Mouse (Mus musculus) heart, postnatal 14 days (tissue): Measurements from ENCODE around the gene Hist1h2bf. TPM values are rescaled to one million over a fixed set of nuclear protein-coding genes. Genes with fewer than 3 reads are reported as not detected.
"Not testable (repeated sequence)": the region's sequence is repeated elsewhere in the genome, so short reads cannot be mapped to it uniquely, and the experiment has no call there.

Experiments
- DNase-seq, 2 experiments: peaks; one replicate each; pipeline ENCODE4 v3.0.0; 2021 to 2022
- intact Hi-C: fragments of 180-260 bp; cut with DNase I; formaldehyde crosslinking; loops from one replicate; pipeline ENCODE4 v1.15.1; 2025
- total RNA-seq, 2 experiments: library from RNA; stranded (reverse); gene quantifications; 2 replicates each; pipeline ENCODE4 v1.2.3; 2021

The Hist1h2bf gene
- total RNA-seq, 2 experiments from 2014 or later = 45.4 to 89.0 TPM

DNA sequence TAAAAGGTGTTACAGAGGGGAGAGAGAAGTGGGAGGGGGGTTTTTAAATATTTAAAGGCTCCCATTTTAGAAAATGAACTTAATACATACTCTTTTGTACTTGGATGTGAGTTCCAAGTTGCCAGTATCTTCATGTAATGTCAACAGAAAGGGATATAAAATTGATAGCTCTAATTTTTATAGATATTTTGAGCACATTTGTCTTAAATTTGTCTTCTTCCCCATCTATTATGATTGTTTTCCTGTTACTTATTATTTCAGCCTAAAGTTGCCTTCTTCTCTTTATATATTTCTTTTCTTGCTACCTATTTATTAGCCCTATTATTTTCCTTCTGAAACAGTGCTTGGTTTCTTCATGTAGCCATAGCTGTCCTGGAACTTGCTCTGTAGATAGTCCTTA, 21.0 kb downstream of the Hist1h2bf start, which contains the start of gene Hist1h1d:
Hist1h1d (plus strand) TSS at position 301 of the 400 bp plus-strand sequence.
- intact Hi-C loops = no loop called here
- DNase-seq = no peak

DNA sequence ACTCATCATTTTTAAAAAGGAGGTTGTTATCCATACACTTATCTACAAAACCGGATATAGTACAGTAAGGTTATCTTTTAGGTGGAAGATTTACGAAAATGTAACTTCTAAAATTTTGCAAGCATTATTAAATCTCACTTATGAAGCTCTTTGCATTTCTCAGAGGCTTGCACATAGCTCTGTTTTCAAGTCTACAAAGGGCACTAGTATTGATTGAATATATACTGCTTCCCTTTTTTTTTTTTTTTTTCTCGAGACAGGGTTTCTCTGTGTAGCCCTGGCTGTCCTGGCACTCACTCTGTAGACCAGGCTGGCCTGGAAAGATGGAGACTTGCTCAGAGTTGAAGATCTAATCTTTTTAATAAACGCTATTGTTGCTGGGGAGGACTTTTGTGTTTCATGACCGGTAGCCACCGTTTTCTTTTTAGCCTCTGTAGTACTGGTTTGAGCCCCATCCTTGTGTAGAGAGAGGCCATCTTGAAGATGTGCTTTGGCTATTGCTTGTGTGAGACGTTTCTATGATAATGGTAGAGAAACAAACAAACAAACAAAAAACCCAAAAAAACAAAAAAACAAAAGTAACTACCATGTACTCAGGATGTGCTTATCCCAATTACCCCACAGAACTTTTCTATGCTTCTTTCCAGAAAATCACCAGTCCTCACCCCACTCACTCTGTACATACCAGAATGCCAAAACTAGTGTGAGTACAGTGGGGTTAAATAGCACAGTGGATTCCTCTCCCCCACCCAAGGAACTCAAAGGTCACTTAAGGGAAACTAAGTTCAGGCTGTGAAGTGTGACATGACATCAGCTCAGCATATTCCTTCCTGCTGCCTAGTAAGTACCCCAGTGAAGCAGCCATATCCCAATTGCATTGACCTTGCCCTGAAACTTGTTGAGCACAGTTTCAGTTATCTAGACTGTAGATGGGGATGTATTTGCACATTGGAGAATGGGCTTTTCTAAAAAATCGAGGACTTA, 21.8 kb downstream of the Hist1h2bf start:
- intact Hi-C loops = no loop called here
- no peak for DNase-seq

DNA sequence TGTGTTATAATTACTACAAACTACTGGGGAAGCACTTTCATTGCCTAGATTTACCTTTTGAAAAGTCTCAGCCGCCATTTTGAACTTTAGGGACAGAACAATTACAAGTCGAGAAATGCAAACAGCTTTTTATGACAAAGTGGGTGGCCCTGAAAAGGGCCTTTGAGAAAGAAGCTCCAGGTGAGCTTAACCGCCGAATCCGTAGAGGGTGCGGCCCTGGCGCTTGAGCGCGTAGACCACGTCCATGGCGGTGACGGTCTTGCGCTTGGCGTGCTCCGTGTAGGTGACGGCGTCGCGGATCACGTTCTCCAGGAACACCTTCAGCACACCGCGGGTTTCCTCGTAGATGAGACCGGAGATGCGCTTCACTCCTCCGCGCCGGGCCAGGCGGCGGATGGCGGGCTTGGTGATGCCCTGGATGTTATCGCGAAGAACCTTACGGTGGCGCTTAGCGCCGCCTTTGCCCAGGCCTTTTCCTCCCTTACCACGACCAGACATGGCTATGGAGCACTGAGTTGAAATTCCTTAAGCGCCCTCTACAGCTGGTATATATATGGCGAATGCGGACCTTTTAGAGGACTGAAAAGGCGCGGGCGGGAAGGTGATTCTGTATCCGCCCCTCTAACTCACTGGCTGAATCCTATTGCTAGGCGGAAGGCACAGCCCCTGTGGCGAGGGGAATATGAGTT, 22.7 kb downstream of the Hist1h2bf start, which contains the start of gene Hist1h4f:
Hist1h4f (minus strand) TSS at position 503 of the 689 bp plus-strand sequence.
- peak; percentile 68 to 83 for DNase-seq
- intact Hi-C loops = not testable (repeated sequence)

DNA sequence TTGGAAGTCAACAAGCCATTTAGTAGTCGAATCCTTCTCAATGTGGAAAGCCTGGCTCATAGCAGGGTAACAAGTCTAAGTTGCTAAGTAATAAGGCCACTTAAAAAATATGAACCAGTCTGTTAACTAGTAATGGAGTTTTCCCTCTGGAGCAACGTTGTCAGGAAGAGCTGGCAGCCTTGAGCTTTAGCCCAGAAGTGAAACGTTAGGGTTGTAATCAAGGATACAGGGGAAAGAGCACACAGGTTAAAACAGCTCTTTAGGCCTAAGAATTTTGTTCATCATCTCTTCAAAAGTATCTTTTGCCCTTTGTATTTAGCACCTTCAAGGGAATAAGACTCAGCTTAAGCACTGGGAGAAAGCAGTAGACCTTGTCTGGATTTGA, 23.2 kb downstream of the Hist1h2bf start:
- intact Hi-C loops = no loop called here
- DNase-seq = no peak

DNA sequence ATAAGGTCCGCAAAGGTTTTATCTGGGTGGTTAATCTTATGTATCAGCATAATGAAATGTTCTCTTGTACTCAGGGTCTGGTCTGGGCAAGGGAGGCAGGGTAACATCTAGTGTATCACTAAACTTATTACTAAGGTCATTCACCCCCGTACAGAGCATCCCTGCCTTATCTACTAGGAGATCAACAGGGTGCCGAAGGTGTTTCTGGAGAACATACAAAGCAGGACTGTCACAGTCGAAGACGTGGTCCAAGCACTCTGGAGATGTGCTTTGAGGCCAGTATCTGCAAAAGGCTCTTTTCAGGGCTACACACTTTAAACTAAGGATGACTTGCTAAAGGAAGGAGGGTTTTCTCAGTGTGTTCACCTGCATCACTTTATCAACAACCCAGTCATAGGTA, 27.3 kb downstream of the Hist1h2bf start:
- intact Hi-C loops = no loop called here
- DNase-seq = no peak

DNA sequence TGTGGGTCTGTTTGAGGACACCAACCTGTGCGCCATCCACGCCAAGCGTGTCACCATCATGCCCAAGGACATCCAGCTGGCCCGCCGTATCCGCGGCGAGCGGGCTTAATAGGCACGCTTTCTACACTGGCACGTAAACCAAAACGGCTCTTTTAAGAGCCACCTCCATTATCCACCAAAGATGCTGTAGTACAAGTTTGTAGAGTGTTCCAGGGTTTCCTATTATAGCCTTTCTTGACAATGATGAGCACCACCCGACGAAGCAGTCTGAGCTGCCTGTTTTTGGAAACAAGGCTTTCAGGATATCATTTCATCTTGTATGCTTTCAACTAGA, 29.2 kb downstream of the Hist1h2bf start:
- intact Hi-C loops = loop anchor here (5.0 kb wide), 1 partner anchor 153 kb away; the partner anchor contains the start of genes Hist1h1t and Hist1h4c
- not testable (repeated sequence) for DNase-seq

DNA sequence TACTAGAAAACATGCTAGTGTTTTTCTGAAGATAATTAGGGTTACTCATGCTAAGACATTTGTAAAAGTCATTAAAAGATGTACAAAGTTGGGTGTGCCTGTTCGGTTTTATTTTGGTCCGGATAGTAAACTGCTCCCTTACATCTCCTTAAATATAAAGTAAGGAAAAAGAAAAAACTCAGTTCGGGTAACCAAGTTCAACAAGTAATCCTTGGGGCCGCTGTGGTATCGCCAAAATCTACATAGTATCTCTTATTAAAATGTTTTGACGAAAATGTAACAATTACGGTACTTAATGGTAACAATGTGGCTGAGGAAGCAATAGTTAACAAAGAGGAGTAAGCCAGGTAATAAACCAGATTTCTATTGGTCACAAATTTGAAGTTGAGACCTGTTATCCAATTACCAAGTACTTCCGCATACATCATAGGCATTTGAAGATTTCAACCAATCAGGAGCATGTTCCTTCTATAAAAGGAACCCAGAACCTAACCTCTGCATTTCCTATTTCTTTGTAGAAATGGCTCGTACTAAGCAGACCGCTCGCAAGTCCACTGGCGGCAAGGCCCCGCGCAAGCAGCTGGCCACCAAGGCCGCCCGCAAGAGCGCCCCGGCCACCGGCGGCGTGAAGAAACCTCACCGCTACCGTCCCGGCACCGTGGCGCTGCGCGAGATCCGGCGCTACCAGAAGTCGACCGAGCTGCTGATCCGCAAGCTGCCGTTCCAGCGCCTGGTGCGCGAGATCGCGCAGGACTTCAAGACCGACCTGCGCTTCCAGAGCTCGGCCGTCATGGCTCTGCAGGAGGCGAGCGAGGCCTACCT, 29.8 kb downstream of the Hist1h2bf start, which contains the start of gene Hist1h3f:
Hist1h3f (plus strand) TSS at position 88 of the 822 bp plus-strand sequence.
- DNase-seq = peak; percentile 68
- intact Hi-C loops = loop anchor here (5.0 kb wide), 1 partner anchor 153 kb away; the partner anchor contains the start of genes Hist1h1t and Hist1h4c

DNA sequence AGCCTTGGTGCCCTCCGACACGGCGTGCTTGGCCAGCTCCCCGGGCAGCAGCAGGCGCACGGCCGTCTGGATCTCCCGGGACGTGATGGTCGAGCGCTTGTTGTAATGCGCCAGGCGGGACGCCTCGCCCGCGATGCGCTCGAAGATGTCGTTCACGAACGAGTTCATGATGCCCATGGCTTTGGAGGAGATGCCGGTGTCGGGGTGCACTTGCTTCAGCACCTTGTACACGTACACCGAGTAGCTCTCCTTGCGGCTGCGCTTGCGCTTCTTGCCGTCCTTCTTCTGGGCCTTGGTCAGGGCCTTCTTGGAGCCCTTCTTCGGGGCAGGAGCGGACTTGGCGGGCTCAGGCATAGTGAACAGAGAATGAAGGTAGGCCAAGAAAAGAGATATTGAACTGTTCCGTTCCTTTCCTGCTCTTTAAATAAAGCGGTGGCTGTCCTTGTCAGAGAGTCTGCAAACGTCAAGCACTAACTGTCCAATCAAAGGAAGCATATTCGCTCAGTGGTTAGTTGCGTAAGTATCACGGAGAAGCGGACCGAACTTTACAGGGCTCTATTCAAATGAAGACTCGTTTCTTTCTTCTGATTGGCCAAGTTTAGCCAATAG, 30.9 kb downstream of the Hist1h2bf start, which contains the start of gene Hist1h2bh:
Hist1h2bh (minus strand) TSS at position 394 of the 609 bp plus-strand sequence.
- peak; percentile 40 to 58 for DNase-seq
- intact Hi-C loops = loop anchor here (5.0 kb wide), 1 partner anchor 154 kb away; the partner anchor contains the start of genes Hist1h1t and Hist1h4c

DNA sequence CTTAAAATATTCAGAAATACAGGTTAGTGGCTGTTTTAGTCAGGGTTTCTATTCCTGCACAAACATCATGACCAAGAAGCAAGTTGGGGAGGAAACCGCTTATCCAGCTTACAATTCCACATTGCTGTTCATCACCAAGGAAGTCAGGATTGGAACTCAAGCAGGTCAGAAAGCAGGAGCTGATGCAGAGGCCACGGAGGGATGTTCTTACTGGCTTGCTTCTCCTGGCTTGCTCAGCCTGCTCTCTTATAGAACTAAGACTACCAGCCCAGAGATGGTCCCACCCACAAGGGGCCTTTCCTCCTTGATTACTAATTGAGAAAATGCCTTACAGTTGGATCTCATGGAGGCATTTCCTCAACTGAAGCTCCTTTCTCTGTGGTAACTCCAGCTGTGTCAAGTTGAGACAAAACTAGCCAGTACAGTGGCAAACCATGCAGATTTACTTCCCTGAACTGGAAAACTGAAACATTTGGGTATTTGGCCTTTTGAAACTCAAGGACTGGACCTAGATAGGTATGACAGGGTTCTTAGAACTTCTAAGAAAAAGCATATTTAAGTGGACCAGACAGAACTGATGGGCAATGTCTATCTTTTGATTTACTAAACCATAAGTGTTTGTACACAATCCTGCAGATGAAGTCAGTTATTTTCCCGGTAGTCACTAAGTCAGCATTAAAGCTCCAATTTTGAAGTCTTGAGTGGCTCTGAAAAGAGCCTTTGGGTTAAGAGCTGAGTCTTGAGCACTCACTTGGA, 31.6 kb downstream of the Hist1h2bf start:
- not testable (repeated sequence) for DNase-seq
- intact Hi-C loops = loop anchor here (5.0 kb wide), 1 partner anchor 155 kb away; the partner anchor contains the start of genes Hist1h1t and Hist1h4c

DNA sequence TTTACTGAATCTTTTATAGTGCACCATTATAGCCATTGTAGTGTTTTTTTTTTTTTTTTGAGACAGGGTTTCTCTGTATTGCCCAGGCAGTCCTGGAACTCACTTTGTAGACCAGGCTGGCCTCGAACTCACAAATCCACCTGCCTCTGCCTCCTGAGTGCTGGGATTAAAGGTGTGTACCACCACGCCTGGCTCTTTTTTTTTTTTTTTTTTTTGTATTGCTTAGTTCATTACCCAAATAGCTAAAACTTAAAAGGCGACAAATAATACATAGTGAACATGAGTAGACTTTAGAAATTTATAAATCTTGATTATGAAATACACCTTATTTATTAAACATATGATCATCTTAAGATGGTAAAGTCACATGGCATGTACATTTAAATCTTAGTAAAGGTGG, 32.5 kb downstream of the Hist1h2bf start:
- intact Hi-C loops = loop anchor here (5.0 kb wide), 1 partner anchor 156 kb away; the partner anchor contains the start of genes Hist1h1t and Hist1h4c
- DNase-seq = no peak

DNA sequence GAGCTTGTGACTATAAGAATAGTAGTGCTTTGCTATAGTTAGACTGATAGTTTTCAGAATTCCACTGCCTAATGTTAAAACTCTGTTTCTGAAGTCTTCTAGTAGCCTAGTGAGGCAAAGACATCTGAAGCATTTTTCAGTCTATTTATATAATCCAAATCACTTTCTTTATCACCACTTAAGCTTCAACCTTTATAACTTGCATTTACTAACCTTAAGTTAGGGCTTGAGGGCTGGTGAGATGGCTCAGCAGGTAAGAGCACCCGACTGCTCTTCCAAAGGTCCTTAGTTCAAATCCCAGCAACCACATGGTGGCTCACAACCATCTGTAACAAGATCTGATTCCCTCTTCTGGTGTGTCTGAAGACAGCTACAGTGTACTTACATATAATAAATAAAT, 34.2 kb downstream of the Hist1h2bf start:
- not testable (repeated sequence) for DNase-seq
- intact Hi-C loops = loop anchor here (5.0 kb wide), 1 partner anchor 157 kb away; the partner anchor contains the start of genes Hist1h1t and Hist1h4c

DNA sequence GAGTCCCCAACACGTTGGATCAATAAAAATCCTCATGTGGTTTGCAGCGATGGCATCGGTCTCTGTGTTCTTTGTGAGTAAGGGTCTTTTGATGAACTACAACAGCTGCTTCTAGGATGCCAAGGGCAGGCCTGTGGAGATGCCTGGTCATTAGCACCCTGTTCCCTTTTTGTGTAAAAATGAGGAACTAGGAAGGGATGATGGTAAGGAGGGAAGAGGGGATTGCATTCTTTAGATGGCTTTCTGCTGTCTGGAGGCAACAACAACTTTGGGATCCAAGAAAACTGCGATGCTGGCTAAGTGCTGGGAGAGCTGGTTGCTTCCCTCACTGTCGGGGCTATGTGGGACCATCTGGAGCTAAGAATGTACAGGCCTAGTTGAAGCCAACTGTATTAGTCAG, 35.7 kb downstream of the Hist1h2bf start:
- no peak for DNase-seq
- intact Hi-C loops = no loop called here

DNA sequence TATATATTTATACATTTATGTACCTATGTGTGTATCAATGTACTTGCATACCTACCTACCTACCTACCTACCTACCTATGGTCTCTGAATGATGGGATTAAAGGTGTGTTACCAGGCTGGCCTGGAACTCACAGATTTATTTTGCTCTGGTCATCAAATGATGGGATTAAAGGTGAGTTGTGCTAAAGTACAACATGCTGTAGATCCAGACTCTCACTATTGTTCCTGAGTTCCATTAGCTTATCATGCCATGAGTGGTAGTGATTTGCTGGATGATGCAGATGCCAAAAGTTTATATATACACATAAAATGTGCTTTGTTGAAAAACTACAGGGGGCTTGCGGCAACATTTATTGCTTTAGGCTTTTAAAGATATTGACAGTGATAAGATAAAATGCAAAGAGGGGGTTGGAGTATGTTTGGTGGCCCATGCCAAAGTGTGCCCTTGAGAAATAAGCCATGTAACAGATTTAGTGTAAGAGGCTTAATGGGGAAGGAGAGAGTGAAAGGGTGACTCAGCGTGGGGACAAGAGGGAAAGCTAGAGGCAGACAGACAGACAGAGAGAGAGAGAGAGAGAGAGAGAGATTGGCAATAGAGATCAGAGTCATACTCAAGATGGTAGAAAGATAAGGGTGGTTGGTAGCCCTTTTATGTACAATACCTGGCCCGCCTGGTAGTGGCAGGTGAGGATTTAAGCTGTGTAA, 36.8 kb downstream of the Hist1h2bf start:
- intact Hi-C loops = no loop called here
- DNase-seq = no peak

DNA sequence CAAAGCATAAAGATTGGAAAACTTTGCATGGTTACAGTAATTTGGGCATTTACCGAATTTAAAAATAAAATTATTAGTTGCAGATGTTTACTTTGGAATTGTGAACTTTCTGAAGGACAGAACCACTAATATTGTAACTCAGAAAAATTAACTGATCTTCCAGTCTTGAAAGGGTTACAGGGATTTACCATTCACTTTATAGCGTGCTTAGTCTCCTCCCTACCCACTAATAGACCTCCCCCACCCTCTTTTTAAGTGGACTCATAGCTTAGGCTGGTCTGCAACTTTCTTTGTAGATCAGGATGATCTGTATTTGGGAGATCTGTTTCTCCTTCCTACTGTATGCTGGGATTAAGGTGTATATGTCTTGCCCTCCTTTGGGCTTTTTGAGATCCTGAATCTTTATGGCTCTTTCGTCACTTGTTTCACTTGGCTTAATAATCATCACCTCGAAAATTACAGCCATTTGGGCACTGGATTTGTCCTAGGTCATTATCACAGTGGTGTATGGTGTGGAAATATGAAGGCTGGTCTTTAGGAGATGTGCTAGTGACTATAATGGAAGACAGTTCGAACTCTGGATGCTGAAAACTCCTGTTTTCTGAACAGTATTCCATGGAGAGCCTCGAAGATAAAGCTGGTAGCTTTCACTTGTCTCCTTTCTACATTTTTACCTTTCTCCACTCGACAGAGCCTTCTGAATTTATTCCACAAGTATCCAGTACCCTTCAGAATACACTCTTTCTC, 37.7 kb downstream of the Hist1h2bf start:
- no peak for DNase-seq
- intact Hi-C loops = no loop called here

DNA sequence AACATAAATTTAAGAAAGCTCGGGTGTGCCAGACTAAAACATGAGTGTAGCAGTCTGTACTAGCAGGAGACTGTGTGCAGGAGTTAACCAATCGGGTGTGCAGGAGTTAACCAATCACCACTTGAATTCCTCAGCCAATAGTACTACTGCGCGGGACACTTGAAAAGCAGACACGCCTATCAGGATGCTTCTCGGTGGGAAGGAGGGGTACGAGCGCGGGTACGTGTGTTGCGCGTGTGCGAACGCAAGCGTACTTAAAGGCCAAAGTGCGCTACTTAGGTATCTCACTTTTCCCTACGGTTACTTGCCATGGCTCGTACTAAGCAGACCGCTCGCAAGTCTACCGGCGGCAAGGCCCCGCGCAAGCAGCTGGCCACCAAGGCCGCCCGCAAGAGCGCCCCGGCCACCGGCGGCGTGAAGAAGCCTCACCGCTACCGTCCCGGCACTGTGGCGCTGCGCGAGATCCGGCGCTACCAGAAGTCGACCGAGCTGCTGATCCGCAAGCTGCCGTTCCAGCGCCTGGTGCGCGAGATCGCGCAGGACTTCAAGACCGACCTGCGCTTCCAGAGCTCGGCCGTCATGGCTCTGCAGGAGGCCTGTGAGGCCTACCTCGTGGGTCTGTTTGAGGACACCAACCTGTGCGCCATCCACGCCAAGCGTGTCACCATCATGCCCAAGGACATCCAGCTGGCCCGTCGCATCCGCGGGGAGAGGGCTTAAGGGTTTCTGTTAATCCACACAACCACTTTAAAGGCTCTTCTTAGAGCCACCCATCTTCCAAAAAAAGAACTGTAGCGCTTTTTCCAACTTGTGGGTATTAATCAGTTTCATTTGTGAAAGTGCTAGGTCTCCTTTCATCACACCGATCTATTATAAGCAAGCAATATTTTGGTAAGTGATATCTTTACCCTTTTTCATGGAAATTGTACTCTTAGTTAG, 38.6 kb downstream of the Hist1h2bf start, which contains the start of gene Hist1h3g:
Hist1h3g (plus strand) TSS at position 286 of the 939 bp plus-strand sequence.
- intact Hi-C loops = not testable (repeated sequence)

More for the DNA sequence above, 38.6 kb downstream of the Hist1h2bf start, which contains the start of gene Hist1h3g:
- DNase-seq = peak; percentile 81 to 88
